Mouse (Mus musculus): ENCODE data around the gene Clec2g.
"Not testable (repeated sequence)": the region's sequence is repeated elsewhere in the genome, so short reads cannot be mapped to it uniquely, and the experiment has no call there.

The Clec2g gene

DNA sequence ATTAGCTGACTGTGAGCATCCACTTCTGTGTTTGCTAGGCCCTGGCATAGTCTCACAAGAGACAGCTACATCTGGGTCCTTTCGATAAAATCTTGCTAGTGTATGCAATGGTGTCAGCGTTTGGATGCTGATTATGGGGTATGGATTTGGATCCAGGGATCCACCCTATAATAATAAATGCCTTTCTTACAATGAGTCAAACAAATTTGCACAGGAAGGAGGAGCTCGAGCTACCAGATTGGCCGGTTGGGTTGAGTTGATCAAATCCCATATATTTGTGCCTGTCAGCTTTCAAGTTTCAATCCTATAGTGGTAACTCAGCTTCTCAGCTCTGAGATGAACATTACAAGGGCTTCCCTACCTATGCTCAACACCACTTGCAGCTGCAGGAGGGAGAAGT is at the start of gene Clec2g:
Gene Clec2g, plus strand, starts transcription at position 301 of the 400 bp plus-strand sequence.
- in situ Hi-C loops (cut with MboI) = not testable (repeated sequence)

DNA sequence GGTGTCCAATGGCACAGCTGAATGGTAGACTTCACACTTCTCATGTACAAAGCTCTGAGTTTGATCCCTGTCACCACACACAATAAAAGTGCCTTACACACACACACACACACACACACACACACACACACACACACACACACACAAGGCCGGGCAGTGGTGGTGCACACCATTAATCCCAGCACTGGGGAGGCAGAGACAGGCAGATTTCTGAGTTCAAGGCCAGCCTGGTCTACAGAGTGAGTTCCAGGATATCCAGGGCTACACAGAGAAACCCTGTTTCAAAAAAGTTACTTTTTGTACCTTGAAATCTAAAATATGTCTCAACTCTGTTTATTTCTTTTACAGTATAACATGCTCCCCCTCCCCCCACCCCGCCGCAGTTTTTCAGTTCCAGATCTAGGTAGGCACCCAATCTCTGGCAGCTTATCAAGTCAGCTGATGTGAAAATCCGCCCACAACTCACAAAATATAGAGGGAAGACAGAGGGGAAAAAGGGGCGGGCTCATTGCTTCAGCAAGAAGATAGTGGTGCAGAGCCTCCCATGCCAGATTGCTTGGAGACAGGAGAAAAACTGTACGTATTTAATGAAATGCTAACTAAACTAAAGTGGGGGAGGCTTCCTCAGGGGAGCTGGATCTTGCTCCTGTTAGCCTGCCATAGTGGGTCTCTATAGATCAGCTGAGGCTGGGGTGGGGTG is 46.9 kb upstream of the Clec2g start, which contains the start of gene Clec2i:
Gene Clec2i, plus strand, starts transcription at position 498 of the 700 bp plus-strand sequence.
- in situ Hi-C loops (cut with MboI) = not testable (repeated sequence)

DNA sequence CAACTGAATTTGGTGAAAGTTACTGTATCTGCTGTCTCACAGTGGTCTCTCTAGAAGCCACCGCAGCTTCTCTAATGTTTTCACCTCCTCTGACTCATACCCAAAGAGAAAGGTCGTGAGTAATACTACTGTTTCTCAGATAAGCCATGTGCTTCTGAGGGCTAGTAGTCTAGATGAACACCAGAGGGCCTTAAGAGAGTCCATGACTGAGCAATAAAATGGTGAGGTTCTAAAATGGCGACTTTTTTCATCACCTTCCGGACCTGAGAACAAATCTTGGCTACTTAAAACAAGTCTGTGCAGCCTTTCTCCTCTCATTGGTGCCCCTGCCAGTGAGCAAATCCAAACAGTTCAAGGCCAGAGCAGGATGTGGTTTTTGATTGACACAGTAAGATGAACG is 45.3 kb upstream of the Clec2g start:
- in situ Hi-C loops (cut with MboI) = no loop called here

DNA sequence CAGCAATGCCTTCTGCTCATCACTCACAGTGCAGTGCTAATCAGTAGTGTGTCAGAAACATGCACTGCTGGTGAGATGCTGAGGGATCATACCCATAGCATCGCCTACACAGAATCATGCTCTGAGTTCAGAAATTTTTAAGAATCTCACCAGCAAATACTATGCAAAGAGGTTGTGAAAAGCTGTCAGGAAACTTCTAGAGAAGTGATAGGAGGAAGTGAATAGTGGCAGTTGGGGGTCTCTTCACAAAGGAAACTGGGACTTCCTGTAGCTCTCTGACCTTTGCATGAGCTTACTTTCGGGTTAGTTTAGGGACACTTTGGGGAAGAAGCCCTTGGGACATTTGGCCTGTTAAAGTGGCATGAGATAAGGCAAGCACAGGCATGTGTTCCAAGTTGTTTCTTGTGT is 43.2 kb upstream of the Clec2g start, which contains the start of gene BC035044:
Gene BC035044, minus strand, starts transcription at position 179 of the 408 bp plus-strand sequence.
- in situ Hi-C loops (cut with MboI) = no loop called here

DNA sequence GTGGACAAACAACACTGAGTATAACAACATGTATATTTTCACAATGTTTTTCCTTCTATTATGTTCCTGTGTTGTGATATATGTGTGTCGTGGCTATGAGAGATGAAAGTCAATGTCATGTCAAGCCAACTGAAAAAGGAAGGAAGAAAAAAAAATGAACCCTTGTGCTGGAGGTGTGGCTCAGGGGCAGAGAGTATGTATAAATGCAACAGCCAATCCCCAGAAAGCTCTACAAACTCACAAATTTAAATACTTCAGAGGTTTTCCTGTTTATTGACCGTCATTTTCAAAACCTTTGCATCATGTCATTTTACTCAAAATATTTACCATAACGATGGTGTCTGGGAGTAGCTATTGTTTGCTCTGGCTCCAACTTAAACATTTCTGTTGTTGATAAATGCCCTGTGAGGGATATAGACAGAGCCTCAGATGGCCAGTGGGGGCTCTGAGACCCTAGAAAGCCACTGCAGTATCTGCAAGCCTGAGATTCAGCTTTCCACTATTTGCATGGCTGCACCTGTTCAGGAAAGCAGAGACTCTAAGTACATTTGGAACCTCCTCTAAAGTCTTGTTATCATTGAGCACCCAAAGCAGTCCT is 38.7 kb upstream of the Clec2g start:
- in situ Hi-C loops (cut with MboI) = no loop called here

DNA sequence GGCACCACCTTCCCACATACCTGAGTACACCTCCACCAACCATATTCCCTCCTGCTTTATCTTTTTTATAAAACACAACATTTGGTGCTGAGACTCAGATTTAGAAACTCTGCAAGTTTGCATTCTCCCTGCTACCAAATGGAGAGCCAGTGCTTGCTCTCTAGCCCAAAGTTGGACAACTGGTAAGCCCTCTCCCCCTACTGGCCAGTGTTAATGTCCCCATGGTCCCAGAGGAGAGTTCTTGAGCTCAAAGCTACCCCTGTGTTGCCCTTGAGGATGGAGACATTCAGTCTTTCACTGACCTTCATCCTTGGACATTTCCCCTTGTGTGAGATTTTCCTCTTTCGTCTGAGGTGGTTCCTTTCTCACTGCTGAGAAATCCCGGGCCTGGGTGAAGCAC is 34.1 kb upstream of the Clec2g start:
- in situ Hi-C loops (cut with MboI) = no loop called here

DNA sequence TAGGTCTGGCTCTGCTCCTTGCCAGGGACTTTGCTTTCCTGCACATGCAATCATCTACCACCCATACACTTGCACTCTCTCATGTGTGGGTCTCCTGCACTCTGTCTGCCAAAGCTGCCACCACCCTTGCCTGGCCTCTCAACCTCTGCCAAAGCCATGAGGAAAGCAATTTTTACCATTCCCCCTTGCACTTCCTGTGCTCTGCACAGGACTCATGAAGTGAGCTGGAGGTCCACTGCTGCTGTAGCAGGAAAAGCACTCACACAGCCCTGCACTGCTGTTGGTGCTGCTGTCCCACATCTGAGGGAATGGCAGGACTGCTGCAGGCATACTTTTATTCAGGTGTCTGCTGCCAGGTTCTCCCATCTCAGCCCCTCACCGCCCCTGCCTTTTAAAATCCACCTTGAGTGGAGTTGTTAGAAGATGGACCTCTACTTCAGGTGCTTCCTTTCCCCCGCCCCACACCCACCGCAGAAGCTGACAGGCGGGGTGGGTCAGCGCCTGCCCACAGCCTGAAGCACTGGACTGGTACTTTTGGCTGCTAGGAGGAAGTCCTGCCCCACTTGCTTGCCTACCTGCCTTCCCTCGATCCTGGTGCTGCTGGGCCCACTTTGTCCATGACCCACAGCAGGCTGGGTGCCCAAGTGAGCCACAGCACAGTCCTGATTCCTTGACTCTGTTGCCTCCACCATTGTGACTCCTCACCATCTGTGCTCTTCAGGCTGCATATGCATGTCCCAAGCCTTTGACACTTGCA is 33.2 kb upstream of the Clec2g start:
- in situ Hi-C loops (cut with MboI) = not testable (repeated sequence)

DNA sequence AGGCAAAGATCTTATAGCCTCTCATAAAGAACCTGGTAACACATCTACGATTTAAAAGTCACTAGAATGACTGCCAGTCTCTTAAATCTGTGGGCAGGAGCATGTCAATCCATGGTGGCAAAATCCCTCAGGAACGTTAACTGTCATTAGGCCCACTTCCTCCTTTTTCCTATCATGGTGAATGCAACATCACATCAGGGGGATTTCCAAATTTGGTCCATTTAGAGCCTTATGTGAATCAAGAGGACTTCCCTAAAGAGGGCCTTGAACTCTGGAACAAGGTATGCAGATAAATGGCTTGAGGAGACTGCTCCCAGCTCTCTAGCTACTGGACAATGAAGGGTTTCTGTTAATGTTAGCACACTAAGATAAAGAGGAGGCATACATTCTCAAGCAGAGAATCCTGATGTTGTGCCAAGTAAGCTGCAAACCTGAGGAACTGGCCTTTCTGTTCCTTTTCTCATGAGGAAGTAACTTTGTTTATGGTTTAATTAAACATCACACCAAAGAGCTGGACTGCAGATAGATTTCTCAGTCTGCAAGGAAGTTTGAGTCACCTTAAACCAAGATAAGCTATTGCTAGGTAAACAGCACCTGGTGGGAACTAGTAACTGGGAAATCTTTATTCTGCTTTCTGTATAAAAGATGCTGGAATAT is 20.5 kb upstream of the Clec2g start:
- in situ Hi-C loops (cut with MboI) = no loop called here

DNA sequence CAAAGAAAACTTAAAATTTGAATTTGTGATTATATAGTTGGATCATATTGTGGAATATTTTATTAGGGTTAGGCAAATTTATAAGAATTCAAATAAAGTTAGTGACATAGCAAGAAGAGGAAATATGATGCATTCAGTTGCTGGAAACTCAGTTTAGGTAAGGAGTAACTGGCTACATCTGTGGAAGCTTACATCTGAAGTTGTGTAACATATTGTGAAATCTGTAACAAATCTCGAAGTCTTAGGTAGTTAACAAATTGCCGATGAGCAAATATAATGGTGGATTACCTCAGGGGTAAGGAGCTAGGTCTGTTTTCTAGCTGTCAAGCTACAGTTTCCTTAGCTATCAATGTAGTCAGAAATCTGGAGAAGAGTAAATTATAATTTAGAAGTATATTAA is 16.9 kb upstream of the Clec2g start:
- in situ Hi-C loops (cut with MboI) = no loop called here

DNA sequence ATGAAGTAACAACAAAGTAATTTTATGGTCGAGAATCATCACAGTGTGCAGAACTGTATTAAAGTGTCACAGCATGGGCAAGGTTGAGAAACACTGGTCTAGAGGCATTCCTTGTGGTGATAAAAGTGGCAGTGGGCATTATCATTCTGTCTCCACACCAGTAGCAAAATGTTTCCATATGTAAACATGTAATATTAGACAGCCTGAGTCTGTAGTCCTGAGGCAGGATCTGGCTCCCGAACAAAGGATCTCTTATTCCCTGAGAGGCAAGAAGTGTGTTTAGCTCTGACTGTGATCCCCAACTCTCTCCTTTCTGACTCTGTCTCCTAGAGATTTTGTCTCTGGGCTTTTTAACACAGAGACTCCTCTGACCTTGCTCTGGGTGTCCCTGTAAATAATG is 1.1 kb upstream of the Clec2g start:
- in situ Hi-C loops (cut with MboI) = no loop called here

DNA sequence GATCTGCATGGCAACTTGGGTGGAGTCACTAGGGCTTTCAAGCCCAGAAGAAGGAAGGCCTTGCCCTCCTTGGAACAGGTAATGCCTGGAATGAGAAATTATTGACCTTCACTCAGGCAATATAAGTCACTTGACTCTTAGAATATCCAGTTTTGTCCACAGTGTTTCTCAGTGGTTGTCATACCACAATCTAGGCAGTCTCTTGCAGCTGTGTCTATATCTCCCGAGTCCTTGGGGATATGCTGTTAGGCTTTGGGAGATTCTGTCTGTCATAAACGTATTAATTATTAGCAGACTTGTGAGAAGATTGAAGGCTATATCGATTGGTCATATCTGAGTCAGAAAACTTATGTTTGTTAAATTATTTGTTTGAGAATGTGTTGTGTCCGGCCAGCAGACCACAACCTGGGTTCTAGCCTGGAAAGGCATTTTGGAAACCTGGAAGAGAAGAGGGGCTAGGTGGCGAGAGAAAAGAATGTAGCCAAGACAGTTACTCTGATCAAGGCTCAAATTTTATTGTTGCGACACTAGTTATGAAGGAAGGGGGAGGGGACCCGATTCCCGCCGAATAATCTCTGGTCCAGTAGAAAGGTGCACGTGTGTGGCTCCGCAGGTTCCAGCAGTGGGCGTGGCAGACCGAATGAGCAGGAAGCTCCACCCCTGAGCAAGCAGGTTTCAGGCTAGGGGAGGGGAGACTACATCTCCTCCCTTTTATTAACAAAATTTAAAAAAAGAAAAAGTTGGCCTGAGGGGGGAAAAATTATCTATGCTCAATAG is 1.9 kb downstream of the Clec2g start:
- in situ Hi-C loops (cut with MboI) = not testable (repeated sequence)

DNA sequence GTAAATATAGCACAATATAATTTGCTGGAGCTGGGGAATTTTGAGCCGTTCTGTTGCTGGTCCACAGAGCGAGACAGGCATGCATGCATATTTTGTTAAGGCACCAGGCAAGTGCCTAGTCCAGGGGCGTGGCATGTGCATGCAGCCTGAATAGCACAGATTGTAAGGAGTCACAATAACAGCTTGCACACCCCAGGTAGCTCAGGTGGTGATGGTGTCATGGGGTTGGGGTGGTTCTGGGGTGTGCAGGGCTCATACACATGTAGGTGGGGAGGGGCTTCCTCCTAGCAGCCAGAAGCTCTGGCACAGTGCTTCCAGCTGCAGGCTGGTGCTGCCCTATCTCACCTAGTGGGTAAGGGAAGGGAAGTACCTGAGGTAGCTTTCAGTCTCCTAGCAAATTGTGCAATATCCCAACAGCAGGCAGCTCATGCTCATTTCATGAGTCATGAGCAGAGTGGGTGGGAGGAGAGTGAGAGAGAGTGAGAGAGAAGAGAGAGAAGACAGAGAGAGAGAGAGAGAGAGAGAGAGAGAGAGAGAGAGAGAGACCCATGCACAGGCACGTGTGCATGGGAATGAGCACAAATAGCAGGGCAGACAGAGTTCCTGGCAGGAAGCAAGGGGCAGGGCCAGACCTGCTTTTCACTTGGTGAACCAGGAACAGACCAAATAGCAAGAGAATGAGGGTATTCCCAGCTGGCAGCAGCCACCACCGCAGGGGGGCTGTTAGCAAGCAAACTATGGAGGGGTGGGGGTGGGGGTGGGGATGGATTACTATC is 7.7 kb downstream of the Clec2g start:
- in situ Hi-C loops (cut with MboI) = no loop called here

DNA sequence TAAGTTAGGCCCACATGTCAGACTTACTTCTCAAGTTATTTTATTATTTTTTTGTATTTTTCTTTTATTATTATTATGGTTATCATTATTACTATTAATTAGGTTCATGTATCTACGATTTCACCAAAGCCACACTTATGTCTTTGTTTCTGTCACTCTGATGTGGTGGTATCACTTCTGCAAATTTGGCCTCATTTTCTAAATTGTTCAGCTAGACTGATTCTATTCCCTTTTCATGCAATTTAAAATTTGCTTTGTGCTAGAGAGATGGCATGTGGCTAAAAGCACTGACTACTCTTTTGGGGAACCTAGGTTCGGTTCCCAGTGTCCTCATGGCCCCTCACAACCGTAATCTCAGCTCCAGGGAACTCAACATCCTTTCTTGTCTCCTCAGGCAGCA is 11.4 kb downstream of the Clec2g start:
- in situ Hi-C loops (cut with MboI) = no loop called here

DNA sequence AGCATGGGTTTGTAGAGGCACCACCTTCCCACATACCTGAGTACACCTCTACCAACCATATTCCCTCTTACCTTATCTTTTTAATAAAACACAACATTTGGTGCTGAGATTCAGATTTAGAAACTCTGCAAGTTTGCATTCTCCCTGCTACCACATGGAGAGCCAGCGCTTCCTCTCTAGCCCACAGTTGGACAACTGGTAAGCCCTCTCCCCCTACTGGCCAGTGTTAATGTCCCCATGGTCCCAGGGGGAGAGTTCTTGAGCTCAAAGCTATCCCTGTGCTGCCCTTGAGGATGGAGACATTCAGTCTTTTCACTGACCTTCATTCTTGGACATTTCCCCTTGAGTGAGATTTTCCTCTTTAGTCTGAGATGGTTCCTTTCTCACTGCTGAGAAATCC is 26.9 kb downstream of the Clec2g start:
- in situ Hi-C loops (cut with MboI) = no loop called here

DNA sequence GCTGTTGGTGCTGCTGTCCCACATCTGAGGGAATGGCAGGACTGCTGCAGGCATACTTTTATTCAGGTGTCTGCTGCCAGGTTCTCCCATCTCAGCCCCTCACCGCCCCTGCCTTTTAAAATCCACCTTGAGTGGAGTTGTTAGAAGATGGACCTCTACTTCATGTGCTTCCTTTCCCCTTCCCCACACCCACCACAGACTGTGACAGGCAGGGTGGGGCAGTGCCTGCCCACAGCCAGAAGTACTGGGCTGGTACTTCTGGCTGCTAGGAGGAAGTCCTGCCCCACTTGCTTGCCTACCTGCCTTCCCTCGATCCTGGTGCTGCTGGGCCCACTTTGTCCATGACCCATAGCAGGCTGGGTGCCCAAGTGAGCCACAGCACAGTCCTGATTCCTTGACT is 27.9 kb downstream of the Clec2g start:
- in situ Hi-C loops (cut with MboI) = not testable (repeated sequence)

DNA sequence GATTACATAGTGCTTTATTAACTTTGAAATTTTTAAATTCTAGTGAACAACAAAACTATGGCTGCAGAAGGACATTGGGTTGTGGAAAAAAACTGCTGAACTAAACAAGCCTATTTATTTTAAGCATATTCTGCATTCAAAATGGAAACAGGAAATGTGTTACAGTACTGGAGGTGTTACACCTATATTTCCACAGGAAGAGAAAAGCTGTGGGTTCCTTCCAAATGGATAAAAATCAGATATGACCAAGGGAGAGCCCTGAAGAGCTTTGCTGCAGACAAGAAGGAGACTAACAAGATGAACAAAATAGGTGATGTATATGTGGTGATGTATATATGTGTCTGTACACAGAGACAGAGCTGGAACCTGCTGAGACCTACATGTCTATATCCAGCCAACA is 30.3 kb downstream of the Clec2g start:
- in situ Hi-C loops (cut with MboI) = no loop called here

DNA sequence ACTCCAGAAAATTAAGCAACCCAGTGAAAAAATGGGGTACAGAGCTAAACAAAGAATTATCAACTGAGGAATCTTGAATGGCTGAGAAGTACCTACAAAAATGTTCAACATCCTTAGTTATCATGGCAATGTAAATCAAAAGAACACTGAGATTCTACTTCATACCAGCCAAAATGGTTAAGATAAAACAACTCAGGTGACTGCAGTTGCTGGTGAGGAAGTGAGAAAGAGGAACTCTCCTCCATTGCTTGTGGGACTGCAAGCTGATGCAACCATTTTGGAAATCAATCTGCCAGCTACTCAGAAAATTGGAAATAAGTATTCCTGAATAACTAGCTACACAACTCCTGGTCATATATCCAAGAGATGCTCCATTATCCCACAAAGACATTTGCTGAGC is 34.3 kb downstream of the Clec2g start:
- in situ Hi-C loops (cut with MboI) = no loop called here

DNA sequence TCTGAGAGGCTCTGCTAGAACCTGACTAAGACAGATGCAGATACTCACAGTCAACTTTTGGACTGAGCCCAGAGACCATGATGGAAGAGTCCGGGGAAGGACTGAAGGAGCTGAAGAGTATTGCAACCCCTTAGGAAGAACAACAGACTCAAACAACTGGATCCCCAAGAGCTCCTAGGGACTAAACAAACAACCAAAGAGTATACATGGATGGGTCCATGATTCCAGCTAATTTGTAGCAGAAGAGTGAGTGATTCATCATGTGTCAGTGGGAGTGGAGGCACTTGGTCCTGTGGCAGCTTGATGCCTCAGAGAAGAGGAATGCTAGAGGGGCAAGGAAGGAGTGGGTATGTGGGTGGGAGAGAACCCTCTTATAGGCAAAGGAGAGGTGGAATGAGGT is 35.6 kb downstream of the Clec2g start:
- in situ Hi-C loops (cut with MboI) = no loop called here

DNA sequence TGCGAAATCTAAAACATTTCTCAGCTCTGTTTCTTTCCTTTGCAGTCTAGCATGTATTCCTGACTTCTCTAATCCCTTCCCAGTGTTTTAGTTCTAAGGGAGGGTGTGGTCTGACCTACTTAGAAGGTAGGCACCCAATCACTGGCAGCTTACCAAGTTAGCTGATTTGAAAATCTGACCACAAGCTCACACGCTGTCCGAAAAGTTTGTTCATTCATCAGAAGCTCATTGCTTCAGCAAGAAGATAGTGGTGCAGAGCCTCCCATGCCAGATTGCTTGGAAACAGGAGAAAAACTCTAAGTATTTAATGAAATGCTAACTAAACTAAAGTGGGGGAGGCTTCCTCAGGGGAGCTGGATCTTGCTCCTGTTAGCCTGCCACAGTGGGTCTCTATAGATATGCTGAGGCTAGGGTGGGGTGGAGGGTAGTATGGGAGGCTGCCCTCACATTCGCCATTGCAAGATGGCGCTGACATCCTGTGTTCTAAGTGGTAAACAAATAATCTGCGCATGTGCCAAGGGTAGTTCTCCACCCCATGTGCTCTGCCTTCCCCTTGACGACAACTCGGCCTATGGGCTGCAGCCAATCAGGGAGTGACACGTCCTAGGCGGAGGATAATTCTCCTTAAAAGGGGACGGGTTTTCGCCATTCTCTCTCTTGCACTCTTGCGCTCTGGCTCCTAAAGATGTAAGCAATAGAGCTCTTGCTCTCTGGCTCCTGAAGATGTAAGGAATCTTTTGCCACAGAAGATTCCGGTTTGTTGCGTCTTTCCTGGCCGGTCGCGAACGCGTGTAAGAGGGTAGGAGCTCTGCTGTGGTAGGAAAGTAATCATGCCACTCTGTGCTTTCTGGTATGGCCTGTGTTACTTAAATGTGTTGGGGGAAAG is 36.6 kb downstream of the Clec2g start:
- in situ Hi-C loops (cut with MboI) = not testable (repeated sequence)

All from mature B cell (primary cell).